Mouse (Mus musculus): ENCODE data around the gene Srcin1. TPM values are rescaled to one million over a fixed set of nuclear protein-coding genes. Genes with fewer than 3 reads are reported as not detected.

Srcin1 gene
- polyA plus RNA-seq, 1 experiment from 2014 or later, result 0.55 TPM

DNA sequence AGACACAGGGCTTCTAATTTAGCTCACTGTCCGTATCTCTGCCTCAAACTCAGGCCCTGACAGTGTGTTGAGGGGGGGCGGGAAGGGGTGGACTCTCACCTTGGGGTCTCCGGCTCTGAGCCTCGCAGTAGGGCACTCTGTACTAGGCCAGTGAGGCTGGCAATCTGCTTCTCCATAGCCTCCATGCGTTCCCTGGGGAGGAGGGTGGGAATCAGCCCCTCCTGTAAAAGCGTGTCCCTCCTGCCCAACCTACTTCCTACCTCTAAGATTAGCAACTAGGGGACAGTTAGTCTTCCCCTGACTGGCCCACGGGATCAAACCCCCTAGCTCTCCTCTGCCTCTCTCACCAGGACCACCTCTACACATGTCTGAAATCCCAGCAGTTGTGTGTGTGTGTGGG, 42.3 kb downstream of the Srcin1 start:
- ATAC-seq (replicated peaks; ENCODE audit: insufficient number of reproducible peaks, low FRiP score, low TSS enrichment, low read depth), result 0 out of 2 replicates have a peak, but pooled peaks have one; percentile 7
- no peak overlapping the region for H3K27ac ChIP-seq (replicated peaks; ENCODE audit: low read depth, low read length)
- no peak overlapping the region for H3K4me2 ChIP-seq (ENCODE audit: low read depth, low read length)
- no peak overlapping the region for H3K9ac ChIP-seq (replicated peaks; ENCODE audit: low read length)
- H3K4me1 ChIP-seq (ENCODE audit: control insufficient read depth, insufficient read depth, low read length), result peaks cover 19% of the 10 kb centered on the region
- no peak overlapping the region for H3K4me3 ChIP-seq (ENCODE audit: low read depth, low read length)
- WGBS, result 19% methylated on average over 7 of the region's 7 CpGs
- peaks cover 62% of the 10 kb centered on the region for H3K27me3 ChIP-seq (ENCODE audit: control insufficient read depth, insufficient read depth, low read length)
- no peaks in the 10 kb centered on the region for H3K9me3 ChIP-seq (replicated peaks; ENCODE audit: control insufficient read depth, low read length)
- H3K36me3 ChIP-seq (replicated peaks; ENCODE audit: control insufficient read depth, insufficient read depth, low read depth, low read length), result no peaks in the 10 kb centered on the region
- no peak for DNase-seq (ENCODE audit: low spot score)

DNA sequence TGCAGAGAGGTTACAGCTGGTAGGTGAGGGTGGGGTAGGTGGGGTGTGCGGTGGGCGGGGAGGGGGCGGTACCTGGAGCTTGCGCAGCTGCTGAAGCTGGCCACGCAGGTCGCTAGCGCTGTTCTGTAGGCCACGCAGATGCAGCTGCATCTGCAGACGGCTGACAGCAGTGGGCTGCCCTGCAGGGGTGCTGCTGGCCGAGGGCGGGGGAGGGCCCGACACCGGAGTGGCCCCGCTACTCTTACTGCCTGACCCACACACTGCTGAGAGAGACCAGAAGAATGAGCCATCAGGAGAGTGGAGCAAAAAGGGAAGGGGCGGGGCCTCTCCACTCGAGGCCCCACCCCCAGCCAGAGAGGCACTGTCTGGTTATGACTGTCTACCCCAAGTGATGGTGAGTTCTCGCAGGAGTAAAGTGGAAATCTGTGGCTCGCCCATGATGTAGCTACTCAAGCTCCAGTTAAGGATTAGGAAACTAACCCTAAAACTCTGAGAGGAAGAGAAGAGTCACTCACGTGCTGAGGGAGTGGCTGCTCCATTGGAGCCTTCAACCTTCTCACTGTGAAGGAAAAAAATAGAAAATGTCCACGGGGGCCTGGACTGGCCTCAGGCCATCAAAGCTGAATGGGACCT, 42.9 kb downstream of the Srcin1 start:
- Histone ChIP-seq H3K4me1 (ENCODE audit: control insufficient read depth, insufficient read depth, low read length) (peaks cover 19% of the 10 kb centered on the region), H3K27ac (replicated peaks; ENCODE audit: low read depth, low read length) (no peak overlapping the region), H3K9ac (replicated peaks; ENCODE audit: low read length) (no peak overlapping the region), H3K27me3 (ENCODE audit: control insufficient read depth, insufficient read depth, low read length) (peaks cover 61% of the 10 kb centered on the region), H3K4me3 (ENCODE audit: low read depth, low read length) (peak overlapping the region; percentile 15; the same call in 1 of the 2 replicates), H3K4me2 (ENCODE audit: low read depth, low read length) (peak overlapping the region; percentile 42), H3K9me3 (replicated peaks; ENCODE audit: control insufficient read depth, low read length) (no peaks in the 10 kb centered on the region), H3K36me3 (replicated peaks; ENCODE audit: control insufficient read depth, insufficient read depth, low read depth, low read length) (no peaks in the 10 kb centered on the region)
- ATAC-seq (replicated peaks; ENCODE audit: insufficient number of reproducible peaks, low FRiP score, low TSS enrichment, low read depth), result peak; percentile 55
- 3% methylated on average over 20 of the region's 20 CpGs for WGBS
- peak; percentile 46 for DNase-seq (ENCODE audit: low spot score)

DNA sequence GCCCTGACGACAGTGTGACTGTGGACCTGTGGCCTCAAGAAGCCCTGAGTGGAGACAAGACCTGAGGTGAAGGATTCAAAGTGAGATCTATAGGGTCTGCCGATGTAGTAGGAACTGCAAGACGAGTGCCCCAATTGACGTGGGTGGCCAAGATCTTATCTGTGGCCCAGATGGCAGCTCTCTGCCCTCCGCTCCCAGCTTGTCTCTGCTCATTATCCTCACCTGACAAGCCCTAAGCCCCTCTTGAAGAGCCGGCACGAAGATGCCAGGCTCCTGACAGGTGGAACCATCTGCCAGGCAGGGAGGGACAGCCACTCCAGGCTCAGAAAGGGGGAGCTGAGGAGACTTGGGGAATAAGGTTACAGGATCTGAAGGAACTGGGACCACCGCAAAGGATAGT, 43.6 kb downstream of the Srcin1 start:
- no peaks in the 10 kb centered on the region for H3K36me3 ChIP-seq (replicated peaks; ENCODE audit: control insufficient read depth, insufficient read depth, low read depth, low read length)
- peak overlapping the region; percentile 97 for H3K4me2 ChIP-seq (ENCODE audit: low read depth, low read length)
- no peak overlapping the region for H3K9ac ChIP-seq (replicated peaks; ENCODE audit: low read length)
- H3K27ac ChIP-seq (replicated peaks; ENCODE audit: low read depth, low read length), result no peak overlapping the region
- DNase-seq (ENCODE audit: low spot score) (no peak), ATAC-seq (replicated peaks; ENCODE audit: insufficient number of reproducible peaks, low FRiP score, low TSS enrichment, low read depth) (no peak)
- H3K4me3 ChIP-seq (ENCODE audit: low read depth, low read length), result peak overlapping the region; percentile 44
- H3K9me3 ChIP-seq (replicated peaks; ENCODE audit: control insufficient read depth, low read length), result no peaks in the 10 kb centered on the region
- WGBS, result 19% methylated on average over 8 of the region's 8 CpGs
- peaks cover 54% of the 10 kb centered on the region for H3K27me3 ChIP-seq (ENCODE audit: control insufficient read depth, insufficient read depth, low read length)
- peaks cover 19% of the 10 kb centered on the region for H3K4me1 ChIP-seq (ENCODE audit: control insufficient read depth, insufficient read depth, low read length)

DNA sequence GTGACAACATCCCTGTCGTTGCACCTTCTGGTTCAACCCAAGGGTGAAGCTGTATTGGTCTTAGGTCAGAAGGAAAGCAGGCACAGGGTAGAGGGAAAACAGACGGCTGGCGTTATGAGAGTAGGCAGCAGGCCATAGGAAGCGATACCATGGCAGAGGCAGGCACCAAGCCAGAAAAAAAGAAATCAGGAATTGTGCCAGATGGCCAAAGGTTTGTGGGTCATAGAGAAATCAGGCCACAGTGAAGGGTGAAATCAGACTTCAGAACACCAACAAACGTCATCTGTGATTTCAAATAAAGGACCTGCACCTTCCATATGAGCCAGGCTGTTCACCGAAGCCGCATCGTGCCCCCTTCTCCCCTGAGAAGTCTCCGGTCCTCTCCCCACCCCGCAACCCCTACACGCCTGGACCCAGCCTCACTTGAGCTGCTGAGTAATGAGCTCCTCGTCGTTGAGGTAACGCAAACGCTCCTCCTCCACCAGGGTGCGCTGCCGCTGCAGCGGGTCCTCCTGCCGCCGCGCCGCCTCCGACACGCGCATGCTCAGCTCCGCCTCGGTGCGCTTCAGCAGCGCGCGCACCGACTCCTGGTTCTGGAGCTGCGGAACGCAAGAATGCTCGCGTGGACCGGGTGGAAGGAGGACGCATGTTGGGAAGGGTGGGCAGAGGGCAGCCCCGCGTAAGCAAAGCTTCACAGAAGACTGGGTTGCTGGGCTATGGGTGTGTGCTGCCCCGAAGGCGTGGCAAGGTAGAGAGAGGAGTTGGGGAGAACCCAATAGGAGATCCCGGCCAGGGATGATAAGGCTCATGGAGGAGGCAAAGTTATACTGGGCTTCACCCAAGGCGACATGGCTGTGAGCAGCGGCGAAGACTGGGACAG, 44.4 kb downstream of the Srcin1 start:
- 7% methylated on average over 46 of the region's 46 CpGs for WGBS

DNA sequence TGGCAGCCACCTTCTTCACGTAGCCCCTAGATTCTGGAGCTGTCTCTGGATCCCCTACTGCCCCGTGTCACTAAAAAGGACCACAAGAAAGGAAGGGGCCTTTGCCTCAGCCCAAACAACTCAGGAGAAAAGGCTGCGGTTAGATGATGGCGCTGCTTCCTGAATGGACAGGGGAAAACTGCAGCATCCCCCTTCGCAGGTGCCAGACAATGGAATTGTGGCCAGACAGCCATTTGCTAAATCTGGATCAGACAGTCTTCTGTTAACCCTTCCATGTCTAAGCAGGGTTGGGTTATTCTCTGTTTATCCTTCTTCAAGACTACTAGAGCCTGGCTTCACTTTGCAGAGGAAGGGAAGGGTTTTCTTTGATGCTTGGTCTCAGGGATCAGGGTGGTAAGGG, 45.0 kb downstream of the Srcin1 start:
- 64% methylated on average over 5 of the region's 5 CpGs for WGBS
- no peak overlapping the region for H3K4me2 ChIP-seq (ENCODE audit: low read depth, low read length)
- no peak overlapping the region for H3K27ac ChIP-seq (replicated peaks; ENCODE audit: low read depth, low read length)
- H3K4me1 ChIP-seq (ENCODE audit: control insufficient read depth, insufficient read depth, low read length), result peaks cover 14% of the 10 kb centered on the region
- DNase-seq (ENCODE audit: low spot score) (no peak), ATAC-seq (replicated peaks; ENCODE audit: insufficient number of reproducible peaks, low FRiP score, low TSS enrichment, low read depth) (no peak)
- no peak overlapping the region for H3K9ac ChIP-seq (replicated peaks; ENCODE audit: low read length)
- peaks cover 41% of the 10 kb centered on the region for H3K27me3 ChIP-seq (ENCODE audit: control insufficient read depth, insufficient read depth, low read length)
- no peaks in the 10 kb centered on the region for H3K9me3 ChIP-seq (replicated peaks; ENCODE audit: control insufficient read depth, low read length)
- no peak overlapping the region for H3K4me3 ChIP-seq (ENCODE audit: low read depth, low read length)
- no peaks in the 10 kb centered on the region for H3K36me3 ChIP-seq (replicated peaks; ENCODE audit: control insufficient read depth, insufficient read depth, low read depth, low read length)

More for the DNA sequence above, 44.4 kb downstream of the Srcin1 start:
- ATAC-seq (replicated peaks; ENCODE audit: insufficient number of reproducible peaks, low FRiP score, low TSS enrichment, low read depth), result peak; percentile 50; the same call in 1 of the 2 replicates
- Histone ChIP-seq H3K27me3 (ENCODE audit: control insufficient read depth, insufficient read depth, low read length) (peaks cover 47% of the 10 kb centered on the region), H3K9ac (replicated peaks; ENCODE audit: low read length) (peak overlapping the region; percentile 50), H3K4me3 (ENCODE audit: low read depth, low read length) (peak overlapping the region; percentile 44), H3K9me3 (replicated peaks; ENCODE audit: control insufficient read depth, low read length) (no peaks in the 10 kb centered on the region), H3K4me1 (ENCODE audit: control insufficient read depth, insufficient read depth, low read length) (peaks cover 18% of the 10 kb centered on the region), H3K4me2 (ENCODE audit: low read depth, low read length) (peak overlapping the region; percentile 97), H3K36me3 (replicated peaks; ENCODE audit: control insufficient read depth, insufficient read depth, low read depth, low read length) (no peaks in the 10 kb centered on the region), H3K27ac (replicated peaks; ENCODE audit: low read depth, low read length) (no peak overlapping the region)
- peak; percentile 93 for DNase-seq (ENCODE audit: low spot score)

DNA sequence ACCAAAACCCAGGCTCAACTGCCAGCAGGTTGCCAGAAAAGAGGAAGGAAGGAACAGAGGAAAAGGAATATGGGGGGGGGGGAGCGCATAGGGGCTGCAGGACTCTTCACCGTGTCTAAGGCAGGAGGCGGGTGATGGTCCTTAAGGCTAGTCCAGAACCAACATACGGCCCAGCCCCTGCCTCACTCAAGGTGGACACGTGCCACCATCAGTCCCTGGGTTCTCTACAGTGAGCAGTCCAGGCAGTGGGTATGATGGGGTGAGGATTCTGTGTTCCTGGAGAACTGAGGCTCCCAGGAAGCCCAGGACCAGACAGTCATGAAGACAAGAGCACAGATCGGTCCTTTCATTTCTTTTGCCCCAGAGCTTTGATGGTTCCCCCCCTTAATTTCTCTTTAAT, 45.9 kb downstream of the Srcin1 start:
- Histone ChIP-seq H3K4me1 (ENCODE audit: control insufficient read depth, insufficient read depth, low read length) (peaks cover 14% of the 10 kb centered on the region), H3K27me3 (ENCODE audit: control insufficient read depth, insufficient read depth, low read length) (peaks cover 32% of the 10 kb centered on the region), H3K36me3 (replicated peaks; ENCODE audit: control insufficient read depth, insufficient read depth, low read depth, low read length) (no peaks in the 10 kb centered on the region), H3K9ac (replicated peaks; ENCODE audit: low read length) (no peak overlapping the region), H3K4me3 (ENCODE audit: low read depth, low read length) (no peak overlapping the region), H3K9me3 (replicated peaks; ENCODE audit: control insufficient read depth, low read length) (no peaks in the 10 kb centered on the region), H3K4me2 (ENCODE audit: low read depth, low read length) (no peak overlapping the region), H3K27ac (replicated peaks; ENCODE audit: low read depth, low read length) (no peak overlapping the region)
- DNase-seq (ENCODE audit: low spot score) (no peak), ATAC-seq (replicated peaks; ENCODE audit: insufficient number of reproducible peaks, low FRiP score, low TSS enrichment, low read depth) (no peak)
- WGBS, result 89% methylated on average over 6 of the region's 6 CpGs

DNA sequence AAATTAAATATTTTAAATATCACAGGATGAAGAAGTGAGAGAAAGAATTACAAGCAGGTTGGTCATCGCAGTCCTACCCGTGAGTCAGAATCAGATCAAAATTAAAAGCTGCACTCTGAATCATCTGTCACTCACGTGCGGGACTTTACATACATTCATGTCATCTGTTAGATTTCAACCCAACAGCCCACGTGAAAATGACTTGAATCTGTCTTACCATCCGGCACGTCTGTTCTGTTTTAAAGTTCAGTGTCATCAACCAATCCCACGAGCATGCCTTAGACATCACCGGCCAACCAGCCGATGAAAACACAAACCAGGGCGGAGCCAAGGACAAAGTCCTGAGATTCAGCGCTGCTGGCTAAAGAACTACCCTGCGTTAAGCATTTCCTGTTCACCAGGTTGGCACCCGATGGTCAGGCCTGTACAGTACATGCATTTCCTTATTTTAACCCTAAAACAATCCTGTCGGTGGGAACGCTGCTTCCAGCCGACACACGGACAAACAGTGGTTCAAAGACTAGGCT, 47.6 kb downstream of the Srcin1 start:
- H3K36me3 ChIP-seq (replicated peaks; ENCODE audit: control insufficient read depth, insufficient read depth, low read depth, low read length), result no peaks in the 10 kb centered on the region
- peaks cover 14% of the 10 kb centered on the region for H3K4me1 ChIP-seq (ENCODE audit: control insufficient read depth, insufficient read depth, low read length)
- ATAC-seq (replicated peaks; ENCODE audit: insufficient number of reproducible peaks, low FRiP score, low TSS enrichment, low read depth) (no peak), DNase-seq (ENCODE audit: low spot score) (no peak)
- H3K9ac ChIP-seq (replicated peaks; ENCODE audit: low read length), result no peak overlapping the region
- no peak overlapping the region for H3K4me2 ChIP-seq (ENCODE audit: low read depth, low read length)
- peaks cover 15% of the 10 kb centered on the region for H3K27me3 ChIP-seq (ENCODE audit: control insufficient read depth, insufficient read depth, low read length)
- no peaks in the 10 kb centered on the region for H3K9me3 ChIP-seq (replicated peaks; ENCODE audit: control insufficient read depth, low read length)
- no peak overlapping the region for H3K27ac ChIP-seq (replicated peaks; ENCODE audit: low read depth, low read length)
- H3K4me3 ChIP-seq (ENCODE audit: low read depth, low read length), result no peak overlapping the region
- 70% methylated on average over 18 of the region's 18 CpGs for WGBS

DNA sequence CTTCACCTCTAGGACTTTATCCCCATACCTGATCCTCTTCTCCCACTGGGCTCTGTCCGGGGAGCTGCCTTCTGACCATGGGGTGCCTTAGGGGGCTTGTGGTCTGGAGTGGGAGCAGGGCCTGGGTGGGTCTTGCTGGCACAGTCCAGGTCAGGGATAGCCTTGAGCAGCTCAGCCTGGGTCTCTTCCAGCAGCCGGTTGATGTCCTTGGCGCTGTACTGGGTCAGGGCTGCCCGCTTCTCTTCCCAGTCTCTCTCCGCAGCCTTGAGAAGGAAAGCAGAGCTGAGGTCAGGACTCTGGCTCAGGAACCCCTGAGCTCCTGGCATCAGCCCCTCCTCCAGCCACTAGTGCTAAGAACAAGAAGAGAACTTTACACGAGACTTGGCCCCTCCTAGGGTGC, 50.7 kb downstream of the Srcin1 start:
- Histone ChIP-seq H3K9ac (replicated peaks; ENCODE audit: low read length) (no peak overlapping the region; the same call in 1 of the 2 replicates), H3K4me3 (ENCODE audit: low read depth, low read length) (no peak overlapping the region), H3K4me1 (ENCODE audit: control insufficient read depth, insufficient read depth, low read length) (peaks cover 7% of the 10 kb centered on the region; the same call in 1 of the 2 replicates), H3K9me3 (replicated peaks; ENCODE audit: control insufficient read depth, low read length) (no peaks in the 10 kb centered on the region), H3K36me3 (replicated peaks; ENCODE audit: control insufficient read depth, insufficient read depth, low read depth, low read length) (no peaks in the 10 kb centered on the region), H3K4me2 (ENCODE audit: low read depth, low read length) (no peak overlapping the region), H3K27ac (replicated peaks; ENCODE audit: low read depth, low read length) (no peak overlapping the region), H3K27me3 (ENCODE audit: control insufficient read depth, insufficient read depth, low read length) (no peaks in the 10 kb centered on the region)
- 91% methylated on average over 6 of the region's 6 CpGs for WGBS
- ATAC-seq (replicated peaks; ENCODE audit: insufficient number of reproducible peaks, low FRiP score, low TSS enrichment, low read depth) (no peak), DNase-seq (ENCODE audit: low spot score) (no peak)

Measured in embryonic facial prominence, embryonic 11.5 days (tissue).